Mouse (Mus musculus) neural tube, embryonic 12.5 days (tissue): Measurements from ENCODE around the gene Aloxe3. TPM values are rescaled to one million over a fixed set of nuclear protein-coding genes. Genes with fewer than 3 reads are reported as not detected.
"Not testable (repeated sequence)": the region's sequence is repeated elsewhere in the genome, so short reads cannot be mapped to it uniquely, and the experiment has no call there.

Experiments used
- ATAC-seq: fragments of 200-750 bp; cut with Nextera tagmentation; 2 replicates; pipeline ENCODE4 v1.8.0; 2017; ENCODE audit warnings: low read depth, mild to moderate bottlenecking, moderate TSS enrichment, moderate library complexity; ENCODE audit not compliant: low FRiP score
- H3K27ac ChIP-seq: fragments of 300-500 bp; sonication (generic); 2 replicates; pipeline ENCODE4 v1.5.1; 2016
- H3K27me3 ChIP-seq: fragments of 300-500 bp; sonication (generic); replicated peaks from 2 replicates; pipeline ENCODE4 v1.6.1; 2016; ENCODE audit warnings: mild to moderate bottlenecking
- H3K36me3 ChIP-seq: fragments of 300-500 bp; sonication (generic); 2 replicates; pipeline ENCODE4 v1.6.1; 2016; ENCODE audit warnings: mild to moderate bottlenecking
- H3K4me1 ChIP-seq: fragments of 300-500 bp; sonication (generic); 2 replicates; pipeline ENCODE4 v1.6.1; 2016
- H3K4me2 ChIP-seq: fragments of 300-500 bp; sonication (generic); replicated peaks from 2 replicates; pipeline ENCODE4 v1.6.1; 2016; ENCODE audit warnings: mild to moderate bottlenecking
- H3K4me3 ChIP-seq: fragments of 300-500 bp; sonication (generic); 2 replicates; pipeline ENCODE4 v1.5.1; 2016
- H3K9ac ChIP-seq: fragments of 300-500 bp; sonication (generic); 2 replicates; pipeline ENCODE4 v1.6.1; 2016; ENCODE audit warnings: mild to moderate bottlenecking
- H3K9me3 ChIP-seq: fragments of 300-500 bp; sonication (generic); 2 replicates; pipeline ENCODE4 v1.6.1; 2016; ENCODE audit warnings: mild to moderate bottlenecking
- WGBS: fragments of 180-500 bp; shearing (Covaris S2); methylation state at CpG from one replicate; pipeline ENCODE4 v1.1.7; 2016; 5-methylcytosine and 5-hydroxymethylcytosine counted together
- polyA plus RNA-seq: library from polyadenylated mRNA; unstranded; fragments of >200 nt; fragmentation: Nextera tagmentation; extraction: Ambion mirVana; gene quantifications from 2 replicates; pipeline ENCODE4 v1.2.1, GENCODE M21; 2016

Gene Aloxe3
- polyA plus RNA-seq, 1 experiment from 2014 or later, result not detected

DNA sequence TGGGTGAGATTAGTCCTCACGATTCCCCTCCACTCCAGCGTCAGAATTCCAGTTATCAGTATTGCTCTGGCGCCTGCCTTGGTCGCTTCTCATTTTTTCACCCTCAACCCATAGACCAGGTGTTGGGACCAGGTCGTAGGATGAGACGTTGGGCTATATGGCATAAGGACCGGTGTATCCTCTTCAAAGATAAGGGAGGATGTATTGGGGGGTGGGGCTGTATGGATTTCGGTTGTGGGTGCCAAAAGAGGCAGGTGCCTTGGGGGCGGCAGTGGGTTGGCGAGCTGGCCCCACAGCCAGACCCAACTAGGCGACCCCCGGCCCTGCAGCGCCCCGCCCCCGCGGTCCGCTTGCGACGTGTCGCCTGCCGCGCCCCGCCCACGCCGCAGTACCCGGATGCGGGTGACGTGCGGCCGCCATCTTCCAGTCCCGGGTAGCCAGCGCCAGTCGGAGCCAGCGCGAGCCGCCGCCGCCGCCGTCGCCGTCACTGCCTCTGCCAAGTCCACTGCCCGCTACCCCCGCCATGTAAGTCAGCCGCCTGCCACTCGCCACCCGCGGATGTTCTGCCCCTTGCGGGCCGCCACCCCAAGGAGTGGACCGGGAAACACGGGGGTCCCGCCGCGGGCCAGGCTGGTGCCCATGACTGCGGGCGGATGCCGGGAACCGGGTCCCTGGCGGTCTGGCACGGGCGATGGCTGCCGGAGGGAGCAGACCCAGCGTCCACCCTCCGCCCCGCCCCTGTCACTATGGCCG lies 37.4 kb upstream of the Aloxe3 start, which contains the start of gene Vamp2:
TSS of gene Vamp2 (plus strand) at position 388 of the 753 bp plus-strand sequence.
- H3K27me3 ChIP-seq, result no peaks in the 10 kb centered on the region
- WGBS, result under 1% methylated on average over 67 of the region's 67 CpGs
- H3K4me2 ChIP-seq, result peak within 1 kb of the TSS; percentile 96
- H3K36me3 ChIP-seq, result peaks cover 17% of the 10 kb centered on the region
- peak; percentile 85 for ATAC-seq
- H3K4me3 ChIP-seq, result peak within 1 kb of the TSS; percentile 97
- no peaks in the 10 kb centered on the region for H3K9me3 ChIP-seq
- peak within 1 kb of the TSS; percentile 91 for H3K27ac ChIP-seq
- peak within 1 kb of the TSS; percentile 100 for H3K9ac ChIP-seq
- H3K4me1 ChIP-seq, result peaks cover 34% of the 10 kb centered on the region

DNA sequence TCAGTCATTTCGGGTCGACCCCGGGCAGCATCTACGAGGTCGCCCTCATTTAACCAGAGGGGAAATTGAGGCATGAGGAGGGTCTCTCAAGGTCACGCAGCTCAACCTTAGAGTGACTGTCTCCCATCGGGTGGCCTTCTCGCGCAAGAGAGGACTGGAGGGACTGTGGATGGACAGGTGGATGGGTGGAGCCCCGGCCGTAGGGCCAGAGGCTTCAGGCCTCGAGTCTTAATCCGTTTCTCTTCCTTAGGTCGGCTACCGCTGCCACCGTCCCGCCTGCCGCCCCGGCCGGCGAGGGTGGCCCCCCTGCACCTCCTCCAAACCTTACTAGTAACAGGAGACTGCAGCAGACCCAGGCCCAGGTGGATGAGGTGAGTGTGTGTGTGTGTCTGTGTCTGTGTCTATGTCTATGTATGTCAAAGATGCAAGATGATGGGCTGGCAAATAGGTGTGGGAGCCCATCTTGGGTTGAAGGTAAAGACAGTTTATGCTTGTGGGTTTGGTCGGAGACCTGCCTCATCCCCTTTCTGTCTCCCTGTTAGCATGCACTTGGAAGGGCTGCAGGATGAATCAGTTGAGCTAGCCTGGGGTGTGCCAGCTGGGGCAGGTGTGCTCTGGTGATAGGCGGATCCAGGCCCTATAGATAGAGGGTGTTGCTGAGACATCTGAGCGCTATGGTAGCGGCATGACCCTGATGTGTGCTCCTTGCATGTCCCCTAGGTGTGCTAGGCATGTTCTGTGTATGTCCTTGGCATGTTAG lies 36.7 kb upstream of the Aloxe3 start:
- 12% methylated on average over 25 of the region's 25 CpGs for WGBS

DNA sequence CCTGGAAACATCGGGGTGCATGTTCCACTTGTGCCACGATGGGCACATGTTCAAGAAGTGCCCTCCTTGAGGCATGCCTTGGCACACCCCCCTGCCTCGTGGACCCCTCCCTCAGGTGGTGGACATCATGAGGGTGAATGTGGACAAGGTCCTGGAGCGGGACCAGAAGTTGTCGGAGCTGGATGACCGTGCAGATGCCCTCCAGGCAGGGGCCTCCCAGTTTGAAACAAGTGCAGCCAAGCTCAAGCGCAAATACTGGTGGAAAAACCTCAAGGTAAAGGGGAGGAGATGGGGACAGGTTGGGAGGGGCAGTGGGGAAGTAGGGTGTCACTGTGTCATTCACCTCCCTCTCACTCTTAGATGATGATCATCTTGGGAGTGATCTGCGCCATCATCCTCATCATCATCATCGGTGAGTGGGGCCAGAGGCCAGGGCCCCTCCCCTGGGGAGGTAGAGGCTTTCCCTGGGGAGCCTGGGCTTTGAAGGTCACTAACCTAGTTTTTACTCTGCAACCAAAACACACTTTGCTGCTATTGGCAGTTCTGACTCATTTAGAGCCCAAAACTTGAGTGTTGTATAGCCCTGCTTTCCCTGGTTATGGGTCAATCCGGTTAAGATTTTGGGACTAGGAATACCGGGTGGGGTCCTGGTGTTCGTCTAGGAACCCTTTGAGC lies 35.9 kb upstream of the Aloxe3 start:
- 91% methylated on average over 12 of the region's 12 CpGs for WGBS
- H3K9me3 ChIP-seq, result no peaks in the 10 kb centered on the region
- peaks cover 17% of the 10 kb centered on the region for H3K36me3 ChIP-seq
- H3K9ac ChIP-seq, result peak overlapping the region; percentile 100
- no peak for ATAC-seq
- H3K4me3 ChIP-seq, result peak overlapping the region; percentile 97
- peaks cover 34% of the 10 kb centered on the region for H3K4me1 ChIP-seq
- peak overlapping the region; percentile 96 for H3K4me2 ChIP-seq
- no peak overlapping the region for H3K27ac ChIP-seq
- H3K27me3 ChIP-seq, result no peaks in the 10 kb centered on the region

More for the DNA sequence above, 36.7 kb upstream of the Aloxe3 start:
- Histone ChIP-seq H3K9me3 (no peaks in the 10 kb centered on the region), H3K4me1 (peaks cover 34% of the 10 kb centered on the region), H3K27ac (peak overlapping the region; percentile 91), H3K36me3 (peaks cover 17% of the 10 kb centered on the region), H3K4me3 (peak overlapping the region; percentile 97), H3K4me2 (peak overlapping the region; percentile 96), H3K9ac (peak overlapping the region; percentile 100), H3K27me3 (no peaks in the 10 kb centered on the region)
- peak; percentile 26 for ATAC-seq

- ATAC-seq, result no peak
- Histone ChIP-seq H3K9ac (no peak overlapping the region), H3K9me3 (no peaks in the 10 kb centered on the region), H3K27ac (no peak overlapping the region), H3K4me3 (no peak overlapping the region), H3K4me2 (peak overlapping the region; percentile 96; the same call in 1 of the 2 replicates), H3K4me1 (peaks cover 36% of the 10 kb centered on the region), H3K36me3 (peaks cover 17% of the 10 kb centered on the region), H3K27me3 (no peaks in the 10 kb centered on the region)
- WGBS, result 60% methylated on average over 6 of the region's 6 CpGs
These were observed 35.3 kb upstream of the Aloxe3 start for GRCm38 (mm10) chr11:69090367-69090766.

DNA sequence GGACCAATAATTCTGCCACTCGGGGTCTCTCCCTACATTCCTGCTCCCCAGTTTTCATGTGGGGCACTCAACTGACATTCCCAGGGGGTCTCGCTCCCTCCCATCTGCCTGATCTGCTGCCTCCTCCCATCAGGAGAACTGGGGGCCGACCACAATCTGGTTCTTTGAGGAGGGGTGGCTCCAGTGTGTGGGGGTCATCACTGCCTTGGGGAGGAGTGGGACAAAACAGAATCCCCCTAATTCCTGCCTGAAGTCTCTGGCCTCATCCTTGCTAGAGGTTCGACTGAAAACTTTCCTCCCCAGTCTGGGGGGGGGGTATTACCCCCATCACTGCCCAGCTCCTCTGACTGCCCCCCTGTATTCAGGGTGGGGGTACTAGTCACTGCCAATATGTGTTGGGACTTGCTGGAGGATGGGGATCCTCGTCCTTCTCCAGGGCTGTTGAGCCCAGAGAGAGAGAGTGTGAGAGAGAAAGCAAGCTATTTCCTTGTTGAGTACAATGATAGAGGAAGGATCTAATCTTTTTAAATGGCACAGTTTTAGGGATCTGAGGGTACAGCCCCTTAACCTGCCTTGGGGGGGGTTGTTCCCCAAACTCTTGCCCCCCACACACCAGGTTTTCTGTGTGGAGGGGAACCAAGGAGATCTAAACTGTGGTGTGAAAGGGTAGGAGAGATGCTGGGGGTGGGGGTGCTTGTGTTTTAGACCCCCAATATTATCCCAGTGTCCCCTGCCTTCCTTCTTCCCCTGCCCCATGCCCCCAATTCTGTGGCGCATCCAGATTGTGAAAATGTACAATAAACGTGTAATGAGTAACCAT lies 33.9 kb upstream of the Aloxe3 start:
- Histone ChIP-seq H3K4me3 (no peak overlapping the region), H3K9me3 (no peaks in the 10 kb centered on the region), H3K27me3 (no peaks in the 10 kb centered on the region), H3K27ac (no peak overlapping the region), H3K4me1 (peaks cover 49% of the 10 kb centered on the region), H3K36me3 (peaks cover 17% of the 10 kb centered on the region), H3K4me2 (no peak overlapping the region), H3K9ac (no peak overlapping the region)
- ATAC-seq, result no peak
- 66% methylated on average over 7 of the region's 7 CpGs for WGBS

GRCm38 (mm10) chr11:69092386-69092751 lies 33.3 kb upstream of the Aloxe3 start:
- no peak overlapping the region for H3K4me3 ChIP-seq
- no peak overlapping the region for H3K4me2 ChIP-seq
- H3K9ac ChIP-seq, result no peak overlapping the region
- 5% methylated on average over 3 of the region's 3 CpGs for WGBS
- H3K27me3 ChIP-seq, result no peaks in the 10 kb centered on the region
- H3K4me1 ChIP-seq, result peaks cover 55% of the 10 kb centered on the region
- H3K36me3 ChIP-seq, result peaks cover 17% of the 10 kb centered on the region
- H3K27ac ChIP-seq, result no peak overlapping the region
- H3K9me3 ChIP-seq, result no peaks in the 10 kb centered on the region
- ATAC-seq, result no peak

DNA sequence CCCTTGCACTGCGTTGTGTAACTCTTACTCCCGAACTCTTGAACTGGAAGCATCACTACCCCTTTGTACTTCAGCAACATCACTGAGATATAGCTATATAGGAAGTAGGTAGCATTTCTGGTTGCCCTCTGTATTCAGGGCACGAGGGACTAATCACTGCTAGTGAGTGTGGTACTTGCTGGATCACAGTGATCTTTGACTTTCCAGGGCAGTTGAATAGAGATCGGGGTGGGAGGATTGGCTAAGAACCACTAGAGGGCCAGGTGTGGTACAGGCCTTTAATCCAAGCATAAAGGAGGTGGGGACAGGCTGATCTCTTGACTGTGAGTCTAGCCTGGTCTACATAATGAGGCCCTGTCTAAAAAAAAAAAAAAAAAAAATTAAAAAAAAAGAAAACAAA lies 32.8 kb upstream of the Aloxe3 start:
- Histone ChIP-seq H3K4me3 (no peak overlapping the region), H3K36me3 (peaks cover 17% of the 10 kb centered on the region), H3K4me1 (peaks cover 59% of the 10 kb centered on the region), H3K27ac (no peak overlapping the region), H3K27me3 (no peaks in the 10 kb centered on the region), H3K9me3 (no peaks in the 10 kb centered on the region), H3K4me2 (no peak overlapping the region), H3K9ac (no peak overlapping the region)
- no peak for ATAC-seq
- WGBS, result 92% methylated on average over 4 of the region's 4 CpGs

GRCm38 (mm10) chr11:69093856-69094255 lies 31.8 kb upstream of the Aloxe3 start:
- H3K27ac ChIP-seq, H3K9me3 ChIP-seq, H3K9ac ChIP-seq, ATAC-seq, H3K4me2 ChIP-seq, H3K27me3 ChIP-seq, H3K4me3 ChIP-seq: not testable (repeated sequence)
- Histone ChIP-seq H3K4me1 (peaks cover 63% of the 10 kb centered on the region), H3K36me3 (peaks cover 17% of the 10 kb centered on the region)
- 88% methylated on average over 7 of the region's 7 CpGs for WGBS

DNA sequence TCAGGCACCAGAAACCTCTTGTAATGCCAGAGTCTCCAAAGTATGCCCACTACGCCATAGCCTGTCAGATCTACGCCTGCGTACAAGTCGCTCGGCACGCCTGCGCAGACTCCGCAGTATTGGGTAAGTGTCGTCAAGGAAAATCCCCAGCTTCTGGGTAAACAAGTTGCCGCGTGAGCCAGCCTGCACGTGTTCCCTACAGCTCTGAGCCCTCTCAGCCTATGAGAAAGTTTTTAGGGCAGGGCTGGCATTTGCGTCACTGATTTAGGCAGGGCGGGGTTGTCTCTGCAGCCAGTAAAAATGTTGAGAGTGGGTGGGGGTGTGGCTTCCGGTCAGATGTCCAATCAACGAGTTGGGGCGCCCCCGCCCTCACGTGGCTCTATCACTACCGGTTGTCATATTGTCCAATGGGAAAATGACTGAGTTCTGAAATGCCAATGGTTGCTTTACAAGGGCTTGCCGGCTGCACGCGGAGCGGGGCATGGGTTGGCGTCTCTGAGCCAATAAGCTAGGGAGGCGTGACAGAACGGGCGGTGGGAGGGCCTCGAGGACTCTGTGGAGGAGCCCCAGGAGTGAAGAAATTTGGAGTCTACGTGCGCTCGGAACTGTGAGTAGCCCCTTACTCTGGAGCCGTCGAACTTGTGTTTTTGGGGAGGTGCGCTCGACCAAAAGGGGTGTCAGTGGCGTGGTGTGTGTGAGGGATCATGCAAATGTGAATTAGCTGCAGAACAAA lies 30.8 kb upstream of the Aloxe3 start, which contains the start of gene Per1:
TSS of gene Per1 (plus strand) at position 521 of the 733 bp plus-strand sequence.
- H3K36me3 ChIP-seq, result peaks cover 17% of the 10 kb centered on the region
- no peaks in the 10 kb centered on the region for H3K27me3 ChIP-seq
- H3K4me1 ChIP-seq, result peaks cover 63% of the 10 kb centered on the region
- peak within 1 kb of the TSS; percentile 43 for H3K4me3 ChIP-seq
- H3K4me2 ChIP-seq, result peak within 1 kb of the TSS; percentile 88
- under 1% methylated on average over 37 of the region's 37 CpGs for WGBS
- H3K9me3 ChIP-seq, result no peaks in the 10 kb centered on the region
- peak within 1 kb of the TSS; percentile 60 for H3K9ac ChIP-seq
- ATAC-seq, result peak; percentile 92
- no peak within 1 kb of the TSS; the same call in 1 of the 2 replicates for H3K27ac ChIP-seq

DNA sequence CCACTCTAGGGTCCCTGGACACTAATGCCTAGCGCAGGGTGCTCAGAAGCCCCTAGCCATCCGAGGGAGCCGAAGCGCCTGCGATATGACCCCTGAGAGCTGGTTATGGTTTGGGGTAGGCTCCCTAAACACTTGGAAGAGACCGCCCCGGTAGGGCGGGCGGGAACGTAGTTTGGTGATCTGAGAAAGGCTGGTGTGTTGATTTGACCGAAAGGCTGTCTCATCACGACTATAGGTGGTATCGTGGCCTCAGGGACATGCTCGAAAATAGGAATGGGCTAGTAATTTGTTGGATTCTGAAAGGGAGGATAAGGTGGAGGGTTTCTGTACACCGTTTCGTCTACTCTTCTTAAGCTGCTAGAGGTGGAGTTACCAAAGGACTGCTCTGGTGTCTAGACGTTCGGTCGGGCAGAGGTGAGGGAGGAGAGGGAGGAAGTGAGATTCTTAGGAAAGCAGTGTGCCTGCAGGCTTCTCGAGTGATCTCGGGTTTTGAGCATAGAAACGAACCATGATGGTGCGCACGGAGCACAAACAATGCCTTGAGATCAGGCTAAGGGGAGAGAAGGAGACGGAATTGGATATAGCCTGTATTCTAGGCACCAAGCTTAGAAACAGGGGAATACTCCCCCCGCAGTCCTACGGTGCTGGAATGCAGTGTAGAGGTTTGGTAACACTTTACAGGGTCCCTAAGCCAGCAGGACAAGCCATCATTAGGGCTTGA lies 30.0 kb upstream of the Aloxe3 start:
- Histone ChIP-seq H3K27ac (no peak overlapping the region), H3K4me2 (peak overlapping the region; percentile 88), H3K4me3 (peak overlapping the region; percentile 43), H3K4me1 (peaks cover 63% of the 10 kb centered on the region), H3K36me3 (peaks cover 11% of the 10 kb centered on the region), H3K9ac (peak overlapping the region; percentile 60), H3K27me3 (no peaks in the 10 kb centered on the region), H3K9me3 (no peaks in the 10 kb centered on the region)
- no peak for ATAC-seq
- WGBS, result 2% methylated on average over 27 of the region's 27 CpGs
